ENCODE assay signal across 27 mouse cellular contexts in genomic region chr8:126090772-126091171, GRCm38 (mm10).
A peak's percentile ranks its signal among the peaks of the same experiment; 100 is the strongest.
DNase-seq lines count a peak whose midpoint lies in the region; ATAC-seq and TF ChIP-seq lines count a peak whose summit lies in the region.
"Had no signal": no experiment of that assay in that cellular context is flagged by ENCODE, and none has a peak within 500 bp of the region (broad histone marks: within the 10 kb centered on the region; RNA-seq: fewer than 3 reads in every experiment).

No protein-coding gene starts in this region.

- H3K4me1 ChIP-seq in intestine, embryonic 15.5 days (replicated peaks), result no peaks in the 10 kb centered on the region
- no peaks in the 10 kb centered on the region for H3K4me1 ChIP-seq in intestine, postnatal 0 days (replicated peaks; ENCODE audit: control insufficient read depth, insufficient read depth, low read length)
- H3K4me1 ChIP-seq in intestine, embryonic 16.5 days (ENCODE audit: control insufficient read depth, insufficient read depth, low read length), result no peaks in the 10 kb centered on the region
- no peaks in the 10 kb centered on the region for H3K4me1 ChIP-seq in kidney, embryonic 14.5 days (ENCODE audit: control insufficient read depth, insufficient read depth, low read length)
- H3K4me1 ChIP-seq: embryonic facial prominence, embryonic 13.5 days; embryonic facial prominence, embryonic 15.5 days; forebrain, embryonic 10.5 days; forebrain, embryonic 12.5 days had no signal

- no peak for TF ChIP-seq CTCF in intestine, postnatal 0 days (IDR thresholded peaks at IDR 0.05; ENCODE audit: low read depth)

- no peak overlapping the region for H3K27ac ChIP-seq in intestine, embryonic 15.5 days
- H3K27ac ChIP-seq in intestine, postnatal 0 days (ENCODE audit: low read depth, low read length), result no peak overlapping the region
- H3K27ac ChIP-seq in intestine, embryonic 16.5 days (ENCODE audit: low read length), result no peak overlapping the region
- no peak overlapping the region for H3K27ac ChIP-seq in kidney, embryonic 14.5 days (ENCODE audit: low read depth, low read length)
- H3K27ac ChIP-seq: embryonic facial prominence, embryonic 13.5 days; embryonic facial prominence, embryonic 15.5 days; forebrain, embryonic 10.5 days; forebrain, embryonic 12.5 days had no signal

- no peak overlapping the region for H3K9ac ChIP-seq in intestine, embryonic 15.5 days
- H3K9ac ChIP-seq in intestine, postnatal 0 days (ENCODE audit: low read depth, low read length), result no peak overlapping the region
- no peak overlapping the region for H3K9ac ChIP-seq in intestine, embryonic 16.5 days (ENCODE audit: low read depth, low read length)
- no peak overlapping the region for H3K9ac ChIP-seq in kidney, embryonic 14.5 days (ENCODE audit: low read depth, low read length)
- H3K9ac ChIP-seq: embryonic facial prominence, embryonic 13.5 days; embryonic facial prominence, embryonic 15.5 days; forebrain, embryonic 12.5 days had no signal

- H3K9me3 ChIP-seq in intestine, embryonic 15.5 days, result no peaks in the 10 kb centered on the region
- H3K9me3 ChIP-seq in intestine, postnatal 0 days (ENCODE audit: control insufficient read depth), result no peaks in the 10 kb centered on the region
- H3K9me3 ChIP-seq in intestine, embryonic 16.5 days (ENCODE audit: control insufficient read depth, low read length), result 0 out of 2 replicates have a peak, but pooled peaks cover 4% of the 10 kb centered on the region
- peaks cover 7% of the 10 kb centered on the region for H3K9me3 ChIP-seq in kidney, embryonic 14.5 days (ENCODE audit: control insufficient read depth, low read length)
- H3K9me3 ChIP-seq: embryonic facial prominence, embryonic 15.5 days had no signal

- no peak overlapping the region for H3K4me2 ChIP-seq in intestine, embryonic 15.5 days (replicated peaks)
- H3K4me2 ChIP-seq in intestine, postnatal 0 days (replicated peaks; ENCODE audit: low read depth), result no peak overlapping the region
- H3K4me2 ChIP-seq in intestine, embryonic 16.5 days (ENCODE audit: low read depth, low read length), result no peak overlapping the region
- no peak overlapping the region for H3K4me2 ChIP-seq in kidney, embryonic 14.5 days (replicated peaks; ENCODE audit: low read depth, low read length)
- H3K4me2 ChIP-seq: embryonic facial prominence, embryonic 13.5 days; embryonic facial prominence, embryonic 15.5 days; forebrain, embryonic 12.5 days had no signal

- H3K27me3 ChIP-seq in intestine, embryonic 15.5 days (replicated peaks), result no peaks in the 10 kb centered on the region
- no peaks in the 10 kb centered on the region for H3K27me3 ChIP-seq in intestine, postnatal 0 days (replicated peaks; ENCODE audit: control insufficient read depth, insufficient read depth, low read length)
- no peaks in the 10 kb centered on the region for H3K27me3 ChIP-seq in intestine, embryonic 16.5 days (replicated peaks; ENCODE audit: control insufficient read depth, insufficient read depth, low read length)
- H3K27me3 ChIP-seq in kidney, embryonic 14.5 days (ENCODE audit: control insufficient read depth, insufficient read depth, low read length), result no peaks in the 10 kb centered on the region
- H3K27me3 ChIP-seq: embryonic facial prominence, embryonic 13.5 days; embryonic facial prominence, embryonic 15.5 days; forebrain, embryonic 12.5 days had no signal

- ATAC-seq in intestine, embryonic 15.5 days, result 0 out of 2 replicates have a peak, but pooled peaks have one; percentile 56
- no peak for ATAC-seq in intestine, postnatal 0 days
- ATAC-seq in intestine, embryonic 16.5 days, result peak; percentile 57
- no peak for ATAC-seq in kidney, embryonic 14.5 days (ENCODE audit: low FRiP score, low TSS enrichment)
- ATAC-seq: activated CD4-positive, CD25-positive, alpha-beta regulatory T cell, adult 4 months; CD4-positive, CD25-positive, alpha-beta regulatory T cell, adult 4 months; forebrain, embryonic 14.5 days; forebrain, embryonic 16.5 days; Patski had no signal

- H3K36me3 ChIP-seq in intestine, embryonic 15.5 days, result no peaks in the 10 kb centered on the region
- no peaks in the 10 kb centered on the region for H3K36me3 ChIP-seq in intestine, postnatal 0 days (ENCODE audit: control insufficient read depth, insufficient read depth)
- H3K36me3 ChIP-seq in intestine, embryonic 16.5 days (ENCODE audit: control insufficient read depth, insufficient read depth, low read length), result no peaks in the 10 kb centered on the region
- H3K36me3 ChIP-seq in kidney, embryonic 14.5 days (ENCODE audit: control insufficient read depth, insufficient read depth, low read length), result no peaks in the 10 kb centered on the region
- H3K36me3 ChIP-seq: embryonic facial prominence, embryonic 13.5 days; embryonic facial prominence, embryonic 15.5 days; forebrain, embryonic 10.5 days; forebrain, embryonic 12.5 days; G1E had no signal

- intact Hi-C loops in heart, postnatal 36 days (cut with DNase I), result no loop called here

- WGBS in intestine, embryonic 15.5 days, result 57% methylated on average over 1 of the region's 1 CpGs
- WGBS in intestine, postnatal 0 days, result 46% methylated on average over 1 of the region's 1 CpGs
- WGBS in intestine, embryonic 16.5 days, result 71% methylated on average over 1 of the region's 1 CpGs
- 61% methylated on average over 1 of the region's 1 CpGs for WGBS in kidney, embryonic 14.5 days

- no peak overlapping the region for H3K4me3 ChIP-seq in intestine, embryonic 15.5 days (replicated peaks)
- H3K4me3 ChIP-seq in intestine, postnatal 0 days (ENCODE audit: low read depth, low read length), result no peak overlapping the region
- H3K4me3 ChIP-seq in intestine, embryonic 16.5 days (ENCODE audit: low read length), result no peak overlapping the region
- no peak overlapping the region for H3K4me3 ChIP-seq in kidney, embryonic 14.5 days (ENCODE audit: low read length)
- H3K4me3 ChIP-seq: embryonic facial prominence, embryonic 13.5 days; embryonic facial prominence, embryonic 15.5 days; erythroblast, embryonic 14.5 days; forebrain, embryonic 10.5 days; forebrain, embryonic 12.5 days had no signal

- peak; percentile 36 for DNase-seq in heart, adult 11 months
- no peak for DNase-seq in heart, postnatal 36 days
- DNase-seq: adrenal gland, adult 8-10 months; adrenal gland, postnatal 14 days; B cell, adult 2 months; cerebellum, adult 11 months; cerebellum, adult 18-20 months; cerebellum, adult 8-10 months; cerebellum, adult 9-11 months; cerebellum, postnatal 14 days; cerebellum, postnatal 36 days; embryo, embryonic 11 days had no signal

Comparison
In these comparisons a context has a peak if more than half of its experiments do, and no peak if none do; other contexts are left out.
1. ATAC-seq: peak in intestine, embryonic 15.5 days (single experiment) and intestine, embryonic 16.5 days (single experiment); none in intestine, postnatal 0 days (single experiment) and kidney, embryonic 14.5 days (single experiment).